Mouse (Mus musculus): ENCODE data around the gene Borcs5. TPM values are rescaled to one million over a fixed set of nuclear protein-coding genes. Genes with fewer than 3 reads are reported as not detected.

The Borcs5 gene
- polyA plus RNA-seq, 1 experiment, result 9.2 TPM

GRCm38 (mm10) chr6:134721729-134722269 lies 82.5 kb downstream of the Borcs5 start:
- WGBS, result 96% methylated on average over 6 of the region's 6 CpGs
- H3K27me3 ChIP-seq (ENCODE audit: control insufficient read depth, insufficient read depth, low read length), result no peaks in the 10 kb centered on the region

GRCm38 (mm10) chr6:134722906-134723305 lies 83.6 kb downstream of the Borcs5 start:
- Histone ChIP-seq H3K4me3 (ENCODE audit: extremely low read depth, insufficient read depth, insufficient read length) (no peak overlapping the region), H3K27me3 (ENCODE audit: control insufficient read depth, insufficient read depth, low read length) (no peaks in the 10 kb centered on the region), H3K36me3 (ENCODE audit: control insufficient read depth, insufficient read depth, low read length) (peaks cover 21% of the 10 kb centered on the region), H3K27ac (ENCODE audit: insufficient read depth, low read length) (no peak overlapping the region), H3K4me1 (ENCODE audit: control insufficient read depth, insufficient read depth, insufficient read length) (no peaks in the 10 kb centered on the region)
- 95% methylated on average over 8 of the region's 8 CpGs for WGBS
- DNase-seq (ENCODE audit: low read depth in 1 of 2, low spot score in 2 of 2), result no peak
- TF ChIP-seq POLR2A (IDR thresholded peaks at IDR 0.05; ENCODE audit: low read depth, low read length) (no peak), CTCF (IDR thresholded peaks at IDR 0.05; ENCODE audit: extremely low read depth, insufficient read depth, insufficient read length, insufficient replicate concordance) (no peak)

More at GRCm38 (mm10) chr6:134721729-134722269, 82.5 kb downstream of the Borcs5 start:
- TF ChIP-seq POLR2A (IDR thresholded peaks at IDR 0.05; ENCODE audit: low read depth, low read length), result no peak
- no peak for TF ChIP-seq CTCF (IDR thresholded peaks at IDR 0.05; ENCODE audit: extremely low read depth, insufficient read depth, insufficient read length, insufficient replicate concordance)
- Histone ChIP-seq H3K27ac (ENCODE audit: insufficient read depth, low read length) (no peak overlapping the region), H3K4me3 (ENCODE audit: extremely low read depth, insufficient read depth, insufficient read length) (no peak overlapping the region), H3K36me3 (ENCODE audit: control insufficient read depth, insufficient read depth, low read length) (peaks cover 23% of the 10 kb centered on the region), H3K4me1 (ENCODE audit: control insufficient read depth, insufficient read depth, insufficient read length) (no peaks in the 10 kb centered on the region)
- no peak for DNase-seq (ENCODE audit: low read depth in 1 of 2, low spot score in 2 of 2)

GRCm38 (mm10) chr6:134723326-134723725 lies 84.0 kb downstream of the Borcs5 start:
- Histone ChIP-seq H3K4me3 (ENCODE audit: extremely low read depth, insufficient read depth, insufficient read length) (no peak overlapping the region), H3K27ac (ENCODE audit: insufficient read depth, low read length) (no peak overlapping the region), H3K36me3 (ENCODE audit: control insufficient read depth, insufficient read depth, low read length) (peaks cover 19% of the 10 kb centered on the region), H3K4me1 (ENCODE audit: control insufficient read depth, insufficient read depth, insufficient read length) (no peaks in the 10 kb centered on the region), H3K27me3 (ENCODE audit: control insufficient read depth, insufficient read depth, low read length) (no peaks in the 10 kb centered on the region)
- TF ChIP-seq POLR2A (IDR thresholded peaks at IDR 0.05; ENCODE audit: low read depth, low read length) (no peak), CTCF (IDR thresholded peaks at IDR 0.05; ENCODE audit: extremely low read depth, insufficient read depth, insufficient read length, insufficient replicate concordance) (no peak)
- DNase-seq (ENCODE audit: low read depth in 1 of 2, low spot score in 2 of 2), result no peak
- WGBS, result 95% methylated on average over 7 of the region's 7 CpGs

- DNase-seq (ENCODE audit: low read depth in 1 of 2, low spot score in 2 of 2), result no peak
- H3K4me1 ChIP-seq (ENCODE audit: control insufficient read depth, insufficient read depth, insufficient read length), result no peaks in the 10 kb centered on the region
- H3K27ac ChIP-seq (ENCODE audit: insufficient read depth, low read length), result no peak overlapping the region
- H3K36me3 ChIP-seq (ENCODE audit: control insufficient read depth, insufficient read depth, low read length), result peaks cover 17% of the 10 kb centered on the region
- 86% methylated on average over 9 of the region's 9 CpGs for WGBS
- no peak overlapping the region for H3K4me3 ChIP-seq (ENCODE audit: extremely low read depth, insufficient read depth, insufficient read length)
- TF ChIP-seq POLR2A (IDR thresholded peaks at IDR 0.05; ENCODE audit: low read depth, low read length) (no peak), CTCF (IDR thresholded peaks at IDR 0.05; ENCODE audit: extremely low read depth, insufficient read depth, insufficient read length, insufficient replicate concordance) (no peak)
- H3K27me3 ChIP-seq (ENCODE audit: control insufficient read depth, insufficient read depth, low read length), result no peaks in the 10 kb centered on the region
These were observed 84.7 kb downstream of the Borcs5 start for GRCm38 (mm10) chr6:134723833-134724553.

- no peak overlapping the region for H3K27ac ChIP-seq (ENCODE audit: insufficient read depth, low read length)
- no peaks in the 10 kb centered on the region for H3K4me1 ChIP-seq (ENCODE audit: control insufficient read depth, insufficient read depth, insufficient read length)
- H3K4me3 ChIP-seq (ENCODE audit: extremely low read depth, insufficient read depth, insufficient read length), result no peak overlapping the region
- H3K36me3 ChIP-seq (ENCODE audit: control insufficient read depth, insufficient read depth, low read length), result peaks cover 11% of the 10 kb centered on the region
- TF ChIP-seq CTCF (IDR thresholded peaks at IDR 0.05; ENCODE audit: extremely low read depth, insufficient read depth, insufficient read length, insufficient replicate concordance) (no peak), POLR2A (IDR thresholded peaks at IDR 0.05; ENCODE audit: low read depth, low read length) (no peak)
- no peaks in the 10 kb centered on the region for H3K27me3 ChIP-seq (ENCODE audit: control insufficient read depth, insufficient read depth, low read length)
- no peak for DNase-seq (ENCODE audit: low read depth in 1 of 2, low spot score in 2 of 2)
These were observed 86.1 kb downstream of the Borcs5 start for GRCm38 (mm10) chr6:134725406-134725805.

- Histone ChIP-seq H3K27me3 (ENCODE audit: control insufficient read depth, insufficient read depth, low read length) (no peaks in the 10 kb centered on the region), H3K4me3 (ENCODE audit: extremely low read depth, insufficient read depth, insufficient read length) (no peak overlapping the region), H3K36me3 (ENCODE audit: control insufficient read depth, insufficient read depth, low read length) (no peaks in the 10 kb centered on the region), H3K27ac (ENCODE audit: insufficient read depth, low read length) (no peak overlapping the region), H3K4me1 (ENCODE audit: control insufficient read depth, insufficient read depth, insufficient read length) (no peaks in the 10 kb centered on the region)
- DNase-seq (ENCODE audit: low read depth in 1 of 2, low spot score in 2 of 2), result no peak
- TF ChIP-seq CTCF (IDR thresholded peaks at IDR 0.05; ENCODE audit: extremely low read depth, insufficient read depth, insufficient read length, insufficient replicate concordance), result no peak
- TF ChIP-seq POLR2A (IDR thresholded peaks at IDR 0.05; ENCODE audit: low read depth, low read length), result no peak
- 83% methylated on average over 3 of the region's 3 CpGs for WGBS
These were observed 91.7 kb downstream of the Borcs5 start for GRCm38 (mm10) chr6:134730978-134731377.

GRCm38 (mm10) chr6:134732813-134733212 lies 93.5 kb downstream of the Borcs5 start:
- no peak for DNase-seq (ENCODE audit: low read depth in 1 of 2, low spot score in 2 of 2)
- Histone ChIP-seq H3K27me3 (ENCODE audit: control insufficient read depth, insufficient read depth, low read length) (no peaks in the 10 kb centered on the region), H3K27ac (ENCODE audit: insufficient read depth, low read length) (no peak overlapping the region), H3K4me1 (ENCODE audit: control insufficient read depth, insufficient read depth, insufficient read length) (no peaks in the 10 kb centered on the region), H3K4me3 (ENCODE audit: extremely low read depth, insufficient read depth, insufficient read length) (no peak overlapping the region), H3K36me3 (ENCODE audit: control insufficient read depth, insufficient read depth, low read length) (peaks cover 2% of the 10 kb centered on the region)
- WGBS, result 91% methylated on average over 8 of the region's 8 CpGs
- no peak for TF ChIP-seq CTCF (IDR thresholded peaks at IDR 0.05; ENCODE audit: extremely low read depth, insufficient read depth, insufficient read length, insufficient replicate concordance)
- no peak for TF ChIP-seq POLR2A (IDR thresholded peaks at IDR 0.05; ENCODE audit: low read depth, low read length)

Data from spleen, adult 2 months (tissue).